Mouse (Mus musculus): ENCODE results near the gene Mob2.

DNA sequence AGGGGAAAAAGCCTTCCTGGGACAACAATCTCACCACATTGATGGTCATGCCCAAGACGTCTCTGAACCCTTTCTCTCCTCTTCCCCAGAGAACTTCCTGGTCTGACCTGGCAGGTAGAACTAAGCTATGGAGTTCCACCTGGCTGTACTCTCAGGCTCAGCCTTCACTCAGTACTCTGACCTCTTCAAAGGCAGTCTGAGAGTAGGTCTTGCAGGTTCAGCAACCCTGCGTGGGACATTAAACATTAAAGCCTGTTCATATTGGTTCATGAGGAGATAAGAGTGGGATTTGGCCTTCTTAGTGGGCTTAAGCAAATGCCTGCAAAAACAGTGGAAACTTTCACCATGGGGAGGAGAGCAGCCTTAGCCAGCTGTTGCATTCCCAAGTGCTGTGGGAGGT, 94.6 kb downstream of the Mob2 start:
- TF ChIP-seq GATA1 (IDR thresholded peaks at IDR 0.05; ENCODE audit: low read length) (no peak), TAL1 (IDR thresholded peaks at IDR 0.05; ENCODE audit: low read length) (no peak)
